Mouse (Mus musculus): ENCODE data around the gene Uts2r. TPM values are rescaled to one million over a fixed set of nuclear protein-coding genes. Genes with fewer than 3 reads are reported as not detected.

Gene Uts2r
- polyA plus RNA-seq, 1 experiment from 2014 or later, result 0.32 TPM

Other genes with a start within 250 kb of the Uts2r start
- 6.0 TPM in 2 replicates for gene Ccdc57, start 227.4 kb upstream of the Uts2r start, polyA plus RNA-seq (2016; fragmentation: Nextera tagmentation; extraction: Ambion mirVana)
- gene Slc16a3, start 211.8 kb upstream of the Uts2r start, polyA plus RNA-seq (2016; fragmentation: Nextera tagmentation; extraction: Ambion mirVana), result 43.9 and 45.9 TPM in 2 replicates
- gene Csnk1d, start 168.9 kb upstream of the Uts2r start, polyA plus RNA-seq (2016; fragmentation: Nextera tagmentation; extraction: Ambion mirVana), result 171 TPM in 2 replicates
- gene Cd7, start 120.9 kb upstream of the Uts2r start, polyA plus RNA-seq (2016; fragmentation: Nextera tagmentation; extraction: Ambion mirVana), result not detected in 2 replicates
- not detected in 2 replicates for gene Sectm1b, start 96.7 kb upstream of the Uts2r start, polyA plus RNA-seq (2016; fragmentation: Nextera tagmentation; extraction: Ambion mirVana)
- gene Sectm1a, start 79.1 kb upstream of the Uts2r start, polyA plus RNA-seq (2016; fragmentation: Nextera tagmentation; extraction: Ambion mirVana), result not detected in 2 replicates
- not detected in 2 replicates for gene Tex19.2, start 41.6 kb upstream of the Uts2r start, polyA plus RNA-seq (2016; fragmentation: Nextera tagmentation; extraction: Ambion mirVana)
- not detected in 2 replicates for gene Tex19.1, start 14.1 kb upstream of the Uts2r start, polyA plus RNA-seq (2016; fragmentation: Nextera tagmentation; extraction: Ambion mirVana)
- gene Hexdc, start 44.2 kb downstream of the Uts2r start, polyA plus RNA-seq (2016; fragmentation: Nextera tagmentation; extraction: Ambion mirVana), result 9.6 and 11.7 TPM in 2 replicates
- 17.7 and 19.2 TPM in 2 replicates for gene Ogfod3, start 44.4 kb downstream of the Uts2r start, polyA plus RNA-seq (2016; fragmentation: Nextera tagmentation; extraction: Ambion mirVana)
- 40.6 and 40.8 TPM in 2 replicates for gene Cybc1, start 69.1 kb downstream of the Uts2r start, polyA plus RNA-seq (2016; fragmentation: Nextera tagmentation; extraction: Ambion mirVana)
- gene Narf, start 77.0 kb downstream of the Uts2r start, polyA plus RNA-seq (2016; fragmentation: Nextera tagmentation; extraction: Ambion mirVana), result 86.0 and 87.3 TPM in 2 replicates
- gene Foxk2, start 99.7 kb downstream of the Uts2r start, polyA plus RNA-seq (2016; fragmentation: Nextera tagmentation; extraction: Ambion mirVana), result 10.7 and 11.1 TPM in 2 replicates
- gene Wdr45b, start 194.2 kb downstream of the Uts2r start, polyA plus RNA-seq (2016; fragmentation: Nextera tagmentation; extraction: Ambion mirVana), result 82.3 and 88.7 TPM in 2 replicates
- 6.7 and 7.2 TPM in 2 replicates for gene Rab40b, start 228.0 kb downstream of the Uts2r start, polyA plus RNA-seq (2016; fragmentation: Nextera tagmentation; extraction: Ambion mirVana)